Mouse (Mus musculus) subcutaneous adipose tissue, adult 2 months (tissue): ENCODE data around the gene Prpsap1. TPM values are rescaled to one million over a fixed set of nuclear protein-coding genes. Genes with fewer than 3 reads are reported as not detected.

Source experiments
- polyA plus RNA-seq: library from polyadenylated mRNA; depleted of rRNA; stranded (reverse); fragments of >200 nt; gene quantifications from 2 replicates; pipeline ENCODE4 v1.2.3, GENCODE M21; 2012; ENCODE audit warnings: low replicate concordance; rRNA removed

Prpsap1 gene
- 77.4 and 154 TPM in 2 replicates for polyA plus RNA-seq

DNA sequence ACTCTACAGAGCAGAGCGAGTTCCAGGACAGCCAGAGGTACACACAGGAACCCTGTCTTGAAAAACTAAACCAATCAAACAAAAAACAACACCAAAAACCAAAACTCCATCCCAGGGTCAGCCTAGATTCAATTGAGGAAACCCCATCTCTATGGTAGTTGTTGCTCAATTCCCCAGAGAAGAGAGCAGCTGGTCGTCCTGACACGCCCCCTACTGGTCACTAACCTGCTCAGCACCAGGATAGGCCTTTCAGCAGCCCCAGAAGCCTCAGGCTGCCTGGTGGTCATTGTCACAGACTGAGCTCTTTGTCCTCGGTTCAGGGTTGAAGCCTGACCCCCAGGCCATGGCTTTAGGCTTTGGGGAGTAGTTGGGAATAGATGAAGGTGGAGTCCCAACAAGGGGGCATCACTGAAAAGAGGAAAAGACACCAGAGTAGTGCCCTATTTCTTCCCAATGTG, at the start of gene Prpsap1:
Gene Prpsap1, minus strand, starts transcription at position 408 of the 458 bp plus-strand sequence.

DNA sequence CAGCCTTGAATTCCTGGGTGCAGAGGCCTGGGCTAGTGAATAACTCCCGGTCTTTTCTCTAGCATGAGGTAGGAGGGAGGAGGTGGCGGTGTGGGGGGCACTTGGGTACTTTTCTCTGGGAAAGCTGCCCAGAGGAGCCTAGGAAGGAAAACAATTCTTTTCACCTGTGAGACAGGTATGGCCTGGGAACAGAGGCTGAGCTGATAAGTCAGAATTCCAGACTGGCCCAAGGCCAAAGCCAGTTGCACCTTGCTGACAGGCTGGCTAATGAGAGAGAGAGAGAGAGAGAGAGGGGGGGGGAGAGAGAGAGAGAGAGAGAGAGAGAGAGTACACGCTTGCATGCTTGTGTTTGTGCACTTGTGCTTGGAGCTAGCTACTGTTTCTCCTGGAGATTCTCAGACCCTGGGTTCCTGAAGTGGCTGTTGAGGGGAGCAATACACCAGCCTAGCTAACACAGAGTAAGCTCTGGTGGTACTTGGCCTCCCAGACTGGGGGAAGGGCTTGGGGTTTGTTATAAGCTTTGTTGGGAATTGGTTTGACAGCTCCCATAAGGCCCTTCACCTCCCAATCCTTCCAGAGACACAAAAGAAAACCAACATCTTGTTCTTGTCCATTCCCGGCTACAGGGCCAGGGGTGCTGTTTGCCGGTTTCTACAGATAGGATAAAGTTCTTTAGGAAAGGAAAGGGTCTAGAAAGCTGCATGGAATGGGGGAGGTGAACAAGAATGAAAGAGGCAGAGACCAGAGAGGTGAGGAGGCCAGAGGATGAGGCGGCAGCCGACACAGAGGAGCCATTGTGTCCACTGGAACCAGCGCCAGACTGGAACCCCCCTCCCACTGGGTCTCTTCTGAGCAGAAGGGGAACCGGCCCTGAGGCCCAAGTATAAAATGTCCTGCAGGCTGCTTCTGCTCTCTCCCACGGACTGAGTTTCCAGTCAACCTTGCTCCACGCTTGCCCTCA, 36.5 kb upstream of the Prpsap1 start, which contains the start of gene Sphk1:
Gene Sphk1, plus strand, starts transcription at position 739 of the 961 bp plus-strand sequence.

GRCm38 (mm10) chr11:116466141-116466540, 27.9 kb downstream of the Prpsap1 start, which contains the start of gene Qrich2:
Gene Qrich2 (minus strand): TSS chr11:116466241.

GRCm38 (mm10) chr11:116433356-116434286, 60.4 kb downstream of the Prpsap1 start, which contains the start of gene Ubald2:
Gene Ubald2 (plus strand): TSS chr11:116434094.

Other genes starting within 250 kb of the Prpsap1 start
- 47.5 and 69.1 TPM in 2 replicates for gene Srp68, start 220.0 kb downstream of the Prpsap1 start, polyA plus RNA-seq
- gene Galr2, start 213.3 kb downstream of the Prpsap1 start, polyA plus RNA-seq, result 0.06 and 2.1 TPM in 2 replicates
- 36.6 and 41.8 TPM in 2 replicates for gene Exoc7, start 187.0 kb downstream of the Prpsap1 start, polyA plus RNA-seq
- gene Foxj1, start 158.8 kb downstream of the Prpsap1 start, polyA plus RNA-seq, result 0.04 and 2.2 TPM in 2 replicates
- 2.8 and 8.2 TPM in 2 replicates for gene Rnf157, start 81.2 kb downstream of the Prpsap1 start, polyA plus RNA-seq
- gene Ubald2, start 60.1 kb downstream of the Prpsap1 start, polyA plus RNA-seq, result 83.9 and 86.6 TPM in 2 replicates
- gene Qrich2, start 28.0 kb downstream of the Prpsap1 start, polyA plus RNA-seq, result 0.19 and 0.31 TPM in 2 replicates
- gene Sphk1, start 36.7 kb upstream of the Prpsap1 start, polyA plus RNA-seq, result 10.2 and 24.7 TPM in 2 replicates
- 22.5 and 34.7 TPM in 2 replicates for gene Ube2o, start 87.2 kb upstream of the Prpsap1 start, polyA plus RNA-seq
- gene Aanat, start 92.2 kb upstream of the Prpsap1 start, polyA plus RNA-seq, result 0.09 and 0.12 TPM in 2 replicates
- gene Rhbdf2, start 132.8 kb upstream of the Prpsap1 start, polyA plus RNA-seq, result 31.6 and 36.1 TPM in 2 replicates
- gene Prcd, start 159.3 kb upstream of the Prpsap1 start, polyA plus RNA-seq, result 2.3 and 2.4 TPM in 2 replicates
- gene Cygb, start 160.1 kb upstream of the Prpsap1 start, polyA plus RNA-seq, result 89.2 and 103 TPM in 2 replicates